Mouse (Mus musculus) olfactory bulb, adult 2 months (tissue): ENCODE measurements around the gene Enpp4.

Experiments used
- CTCF ChIP-seq: fragments of 200-500 bp; IDR thresholded peaks from 2 replicates; pipeline ENCODE4 v1.5.1; 2012; ENCODE audit warnings: low read depth, mild to moderate bottlenecking, low read length, moderate library complexity; ENCODE audit not compliant: insufficient read depth
- POLR2A ChIP-seq: fragments of 200-500 bp; IDR thresholded peaks from 2 replicates; pipeline ENCODE4 v1.6.1; 2012; ENCODE audit warnings: mild to moderate bottlenecking, low read depth, low read length, moderate library complexity; ENCODE audit not compliant: insufficient read depth

- TF ChIP-seq CTCF (no peak), POLR2A (no peak)
Observed at GRCm38 (mm10) chr17:44057123-44057522, 48.5 kb downstream of the Enpp4 start.
